Mouse (Mus musculus): ENCODE measurements around the gene Gm21258. TPM values are rescaled to one million over a fixed set of nuclear protein-coding genes. Genes with fewer than 3 reads are reported as not detected.
"Not testable (repeated sequence)": the region's sequence is repeated elsewhere in the genome, so short reads cannot be mapped to it uniquely, and the experiment has no call there.

Gene Gm21258
- polyA plus RNA-seq (2016; fragmentation: Nextera tagmentation; extraction: Ambion mirVana), result not detected in 2 replicates

DNA sequence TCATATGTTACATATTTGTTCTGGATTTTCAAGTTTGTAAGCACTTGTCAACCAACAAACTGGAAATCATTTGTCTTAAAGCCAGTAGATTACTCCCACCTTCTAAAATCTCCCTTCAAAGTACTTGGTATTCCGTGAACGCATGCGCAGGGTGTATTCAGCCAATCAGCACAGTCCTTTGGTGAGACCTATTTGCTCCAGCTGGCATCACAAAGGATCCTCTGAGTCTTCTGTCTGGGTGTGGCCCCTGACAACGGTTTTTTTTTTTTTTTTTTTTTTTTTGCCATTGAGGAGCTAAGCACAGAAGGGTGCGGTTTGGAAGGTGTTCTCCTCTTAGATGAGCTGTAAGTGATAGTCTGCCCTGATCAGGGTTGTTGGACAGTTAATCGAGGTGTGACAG lies at the start of gene Gm21258:
Gene Gm21258 (plus strand): TSS at position 301 of the 400 bp plus-strand sequence.
- DNase-seq (ENCODE audit: low spot score); H3K27me3 ChIP-seq (ENCODE audit: low read depth, poor library complexity, severe bottlenecking); H3K9me3 ChIP-seq (replicated peaks); H3K36me3 ChIP-seq; H3K27ac ChIP-seq (replicated peaks); H3K4me3 ChIP-seq; H3K4me1 ChIP-seq: not testable (repeated sequence)
- no CpG with 5 or more reads among the region's 6 CpGs for WGBS

Measured in midbrain, embryonic 10.5 days (tissue).